Mouse (Mus musculus): ENCODE results near the gene Gm43720.

GRCm38 (mm10) chr5:138227367-138227766 is 52.4 kb downstream of the Gm43720 start:
- TF ChIP-seq EP300 (IDR thresholded peaks at IDR 0.05; ENCODE audit: low read depth) = peak; percentile 39; the same call in 1 of the 2 replicates
- no peak for TF ChIP-seq CTCF (IDR thresholded peaks at IDR 0.05; ENCODE audit: low read depth)

Measured in liver, postnatal 0 days (tissue).